Mouse (Mus musculus) thymus, adult 2 months (tissue): ENCODE measurements around the gene Fam69b.

Experiments used
- CTCF ChIP-seq: fragments of 200-500 bp; IDR thresholded peaks from 2 replicates; pipeline ENCODE4 v1.5.1; 2012; ENCODE audit warnings: mild to moderate bottlenecking, control low read depth, low read length, moderate library complexity, borderline replicate concordance; ENCODE audit not compliant: control insufficient read depth, poor library complexity, insufficient read depth; ENCODE audit errors: extremely low read depth
- POLR2A ChIP-seq: fragments of 200-500 bp; IDR thresholded peaks from 2 replicates; pipeline ENCODE4 v1.6.1; 2012; ENCODE audit warnings: mild to moderate bottlenecking, low read length, control low read depth, moderate library complexity; ENCODE audit not compliant: control insufficient read depth, poor library complexity, insufficient read depth; ENCODE audit errors: extremely low read depth

GRCm38 (mm10) chr2:26663112-26663511 lies 34.9 kb downstream of the Fam69b start:
- TF ChIP-seq CTCF (no peak), POLR2A (no peak)
